Mouse (Mus musculus): ENCODE data around the gene Bend7.

DNA sequence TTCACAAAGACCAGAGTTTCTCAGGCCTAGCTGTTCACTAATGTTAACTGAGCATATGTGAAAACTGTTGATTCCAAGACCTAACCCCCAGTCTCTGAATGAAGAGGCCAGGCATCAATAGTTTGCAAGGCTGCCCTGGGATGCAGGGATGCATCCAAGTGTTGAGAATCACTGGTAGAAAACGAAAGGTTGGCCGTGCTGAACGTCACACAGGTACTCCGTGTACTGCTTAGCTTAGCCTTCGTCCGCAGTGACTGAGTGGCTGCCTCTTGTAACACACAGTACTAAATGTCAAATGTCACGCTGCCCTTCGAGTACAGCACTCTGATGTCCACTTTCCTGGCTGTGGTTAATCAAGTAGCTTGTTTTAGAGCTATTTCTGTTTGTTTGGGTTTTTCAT, 46.0 kb upstream of the Bend7 start:
- TF ChIP-seq POLR2A (IDR thresholded peaks at IDR 0.05; ENCODE audit: low read depth, low read length) (no peak), CTCF (IDR thresholded peaks at IDR 0.05; ENCODE audit: extremely low read depth, insufficient read length, insufficient replicate concordance, low read depth, low read length) (no peak)
